Mouse (Mus musculus): ENCODE measurements around the gene Gli1. TPM values are rescaled to one million over a fixed set of nuclear protein-coding genes. Genes with fewer than 3 reads are reported as not detected.

Gli1 gene
- total and polyA plus RNA-seq, 3 experiments = 0.10 to 0.42 TPM; not detected in 1

GRCm38 (mm10) chr10:127351285-127351595 lies 9.5 kb upstream of the Gli1 start:
- DNase-seq (ENCODE audit: extremely low read depth) = no peak
- TF ChIP-seq POLR2AphosphoS2 (IDR thresholded peaks at IDR 0.05; ENCODE audit: low read depth, low read length) = no peak; the same call in 1 of the 2 replicates
- TF ChIP-seq IRF4 (IDR thresholded peaks at IDR 0.05; ENCODE audit: low read depth, low read length) = 0 out of 2 replicates have a peak, but pooled peaks have one; percentile 29
- no peak for TF ChIP-seq TCF12 (IDR thresholded peaks at IDR 0.05; ENCODE audit: low read depth, low read length)
- no peak for TF ChIP-seq BHLHE40 (IDR thresholded peaks at IDR 0.05; ENCODE audit: low read depth, low read length)
- Histone ChIP-seq H3K36me3 (replicated peaks in 1 of 2; ENCODE audit: control insufficient read depth in 1 of 2, insufficient read depth in 1 of 2, low read length in 1 of 2) (peaks cover 7 to 30% of the 10 kb centered on the region in 2 experiments), H3K4me2 (ENCODE audit: insufficient read depth, low read depth, poor library complexity, severe bottlenecking) (peak overlapping the region; percentile 73), H3K27me3 (replicated peaks) (no peaks in the 10 kb centered on the region), H3K9me3 (replicated peaks; ENCODE audit: low read length) (peaks cover 3% of the 10 kb centered on the region), H3K9ac (ENCODE audit: insufficient read depth, low read depth) (peak overlapping the region; percentile 95), H3K27ac (ENCODE audit: insufficient read depth, low read depth) (peak overlapping the region; percentile 88), H3K79me2 (replicated peaks; ENCODE audit: control insufficient read depth, extremely low read depth, insufficient read depth, poor library complexity, severe bottlenecking) (no peaks in the 10 kb centered on the region), H3K4me3 (replicated peaks in 1 of 3; ENCODE audit: low read depth in 2 of 3, low read length in 2 of 3, poor library complexity in 1 of 3) (peak overlapping the region; percentile 62 to 86 (median 72)), H3K4me1 (ENCODE audit: control insufficient read depth in 1 of 2, insufficient read depth in 2 of 2) (peaks cover 19 to 38% of the 10 kb centered on the region in 2 experiments)
- in situ Hi-C loops (cut with MboI; ENCODE audit: low pct_ligation_motif_present, low pct_unique_long_range_greater_than_20kb, low sequenced_read_pairs) (no loop called here), dilution Hi-C loops (cut with MboI; ENCODE audit: extremely low pct_ligation_motif_present, extremely low pct_unique_long_range_greater_than_20kb, low sequenced_read_pairs) (no loop called here)

- Histone ChIP-seq H3K9me3 (replicated peaks; ENCODE audit: low read length) (peaks cover 3% of the 10 kb centered on the region), H3K4me1 (ENCODE audit: control insufficient read depth in 1 of 2, insufficient read depth in 2 of 2) (peaks cover 19 to 38% of the 10 kb centered on the region in 2 experiments), H3K79me2 (replicated peaks; ENCODE audit: control insufficient read depth, extremely low read depth, insufficient read depth, poor library complexity, severe bottlenecking) (no peaks in the 10 kb centered on the region), H3K27ac (ENCODE audit: insufficient read depth, low read depth) (peak overlapping the region; percentile 88), H3K4me3 (replicated peaks in 1 of 3; ENCODE audit: low read depth in 2 of 3, low read length in 2 of 3, poor library complexity in 1 of 3) (peak overlapping the region; percentile 62 to 86 (median 72)), H3K36me3 (replicated peaks in 1 of 2; ENCODE audit: control insufficient read depth in 1 of 2, insufficient read depth in 1 of 2, low read length in 1 of 2) (peaks cover 7 to 25% of the 10 kb centered on the region in 2 experiments), H3K4me2 (ENCODE audit: insufficient read depth, low read depth, poor library complexity, severe bottlenecking) (peak overlapping the region; percentile 73; the same call in 1 of the 2 replicates), H3K27me3 (replicated peaks) (no peaks in the 10 kb centered on the region), H3K9ac (ENCODE audit: insufficient read depth, low read depth) (peak overlapping the region; percentile 95)
- DNase-seq (ENCODE audit: extremely low read depth) = peak; percentile 81
- dilution Hi-C loops (cut with MboI; ENCODE audit: extremely low pct_ligation_motif_present, extremely low pct_unique_long_range_greater_than_20kb, low sequenced_read_pairs) (no loop called here), in situ Hi-C loops (cut with MboI; ENCODE audit: low pct_ligation_motif_present, low pct_unique_long_range_greater_than_20kb, low sequenced_read_pairs) (no loop called here)
- no peak for TF ChIP-seq GABPA (IDR thresholded peaks at IDR 0.05; ENCODE audit: insufficient replicate concordance, low read depth, low read length)
- peak; percentile 67 for TF ChIP-seq HCFC1 (IDR thresholded peaks at IDR 0.05; ENCODE audit: low read depth, low read length)
- peak; percentile 45 for TF ChIP-seq ETS1 (conservative IDR thresholded peaks at IDR 0.05; ENCODE audit: low read depth, low read length)
- TF ChIP-seq SIN3A (IDR thresholded peaks at IDR 0.05; ENCODE audit: low read length) = peak; percentile 78
- TF ChIP-seq RAD21 (IDR thresholded peaks at IDR 0.05; ENCODE audit: low read depth, low read length) = peak; percentile 64
- TF ChIP-seq RCOR1 (conservative IDR thresholded peaks at IDR 0.05; ENCODE audit: low read depth, low read length) = no peak
- no peak for TF ChIP-seq POLR2AphosphoS2 (IDR thresholded peaks at IDR 0.05; ENCODE audit: low read depth, low read length)
- peak; percentile 84 for TF ChIP-seq BHLHE40 (IDR thresholded peaks at IDR 0.05; ENCODE audit: low read depth, low read length)
- TF ChIP-seq JUND (conservative IDR thresholded peaks at IDR 0.05; ENCODE audit: low read depth, low read length) = no peak
- peak; percentile 64 for TF ChIP-seq SMC3 (IDR thresholded peaks at IDR 0.05; ENCODE audit: low read depth, low read length)
- no peak for TF ChIP-seq ZMIZ1 (IDR thresholded peaks at IDR 0.05; ENCODE audit: low read depth, low read length)
- no peak for TF ChIP-seq IRF4 (IDR thresholded peaks at IDR 0.05; ENCODE audit: low read depth, low read length)
- TF ChIP-seq MAZ (IDR thresholded peaks at IDR 0.05; ENCODE audit: low read depth, low read length) = peak; percentile 57; the same call in 1 of the 2 replicates
- no peak for TF ChIP-seq UBTF (IDR thresholded peaks at IDR 0.05; ENCODE audit: low read depth, low read length)
- TF ChIP-seq USF1 (IDR thresholded peaks at IDR 0.05; ENCODE audit: low read depth, low read length) = no peak
- no peak for TF ChIP-seq ZC3H11A (IDR thresholded peaks at IDR 0.05; ENCODE audit: low read depth, low read length)
- no peak for TF ChIP-seq EP300 (IDR thresholded peaks at IDR 0.05; ENCODE audit: low read length)
- TF ChIP-seq MXI1 (IDR thresholded peaks at IDR 0.05; ENCODE audit: low read depth, low read length) = peak; percentile 51; the same call in 1 of the 2 replicates
- TF ChIP-seq ZNF384 (IDR thresholded peaks at IDR 0.05; ENCODE audit: low read depth, low read length) = no peak
- no peak for TF ChIP-seq USF2 (conservative IDR thresholded peaks at IDR 0.05; ENCODE audit: low read depth, low read length)
- TF ChIP-seq MAX (IDR thresholded peaks at IDR 0.05; ENCODE audit: low read length) = peak; percentile 79
- TF ChIP-seq TBP (conservative IDR thresholded peaks at IDR 0.05; ENCODE audit: low read depth, low read length) = no peak; the same call in 1 of the 2 replicates
- peak; percentile 60 for TF ChIP-seq NELFE (IDR thresholded peaks at IDR 0.05; ENCODE audit: low read depth, low read length)
- peak; percentile 68 for TF ChIP-seq ELF1 (IDR thresholded peaks at IDR 0.05; ENCODE audit: low read depth, low read length)
- no peak for TF ChIP-seq KAT2A (IDR thresholded peaks at IDR 0.05; ENCODE audit: insufficient replicate concordance, low read length)
- TF ChIP-seq E2F4 (IDR thresholded peaks at IDR 0.05; ENCODE audit: insufficient replicate concordance, low read depth, low read length) = no peak
- TF ChIP-seq MAFK (IDR thresholded peaks at IDR 0.05; ENCODE audit: insufficient replicate concordance, low read length) = no peak
- peak; percentile 38 to 90; a peak in 3 of 4 replicates for TF ChIP-seq CTCF (conservative IDR thresholded peaks at IDR 0.05 in 1 of 2, IDR thresholded peaks at IDR 0.05 in 1 of 2; ENCODE audit: low read depth in 2 of 2, low read length in 2 of 2)
- TF ChIP-seq TCF12 (IDR thresholded peaks at IDR 0.05; ENCODE audit: low read depth, low read length) = peak; percentile 40; the same call in 1 of the 2 replicates
- TF ChIP-seq NRF1 (IDR thresholded peaks at IDR 0.05; ENCODE audit: low read depth, low read length) = no peak
These were observed 9.0 kb upstream of the Gli1 start for GRCm38 (mm10) chr10:127350594-127351284.
